31 mouse cellular contexts compared by ENCODE assay signal in genomic region chr1:92545929-92546328, GRCm38 (mm10). TPM values are rescaled to one million over a fixed set of nuclear protein-coding genes. Genes with fewer than 3 reads are reported as not detected.
"Had no signal": no experiment of that assay in that cellular context is flagged by ENCODE, and none has a peak within 500 bp of the region (broad histone marks: within the 10 kb centered on the region; RNA-seq: fewer than 3 reads in every experiment).

No protein-coding gene starts in this region.

- H3K9me3 ChIP-seq: limb, embryonic 13.5 days; liver, embryonic 12.5 days; liver, embryonic 15.5 days; lung, embryonic 15.5 days; megakaryocyte, embryonic 14.5 days; midbrain, embryonic 10.5 days; midbrain, embryonic 13.5 days; neural tube, embryonic 13.5 days had no signal

- H3K4me1 ChIP-seq: limb, embryonic 13.5 days; liver, embryonic 12.5 days; liver, embryonic 15.5 days; lung, embryonic 15.5 days; megakaryocyte, embryonic 14.5 days; midbrain, embryonic 10.5 days; midbrain, embryonic 13.5 days; neural tube, embryonic 13.5 days had no signal

- H3K36me3 ChIP-seq: limb, embryonic 13.5 days; liver, embryonic 12.5 days; liver, embryonic 15.5 days; lung, embryonic 15.5 days; midbrain, embryonic 10.5 days; midbrain, embryonic 13.5 days; neural tube, embryonic 13.5 days had no signal

- H3K4me3 ChIP-seq: limb, embryonic 13.5 days; liver, embryonic 12.5 days; liver, embryonic 15.5 days; lung, embryonic 15.5 days; megakaryocyte, embryonic 14.5 days; midbrain, embryonic 10.5 days; midbrain, embryonic 13.5 days; myocyte; neural tube, embryonic 13.5 days had no signal

- H3K9ac ChIP-seq: limb, embryonic 13.5 days; liver, embryonic 12.5 days; liver, embryonic 15.5 days; lung, embryonic 15.5 days; midbrain, embryonic 13.5 days; neural tube, embryonic 13.5 days had no signal

- DNase-seq: kidney, postnatal 14 days; kidney, postnatal 4 days; left cerebral cortex, postnatal 4 days; liver; lung, adult 18-20 months; lung, postnatal 10 days; lung, postnatal 36 days; thymus, adult 18-20 months; thymus, postnatal 36 days had no signal

- ATAC-seq: liver, embryonic 12.5 days; midbrain, embryonic 13.5 days; midbrain, embryonic 16.5 days had no signal

- H3K27me3 ChIP-seq: liver, embryonic 12.5 days; liver, embryonic 15.5 days; lung, embryonic 15.5 days; midbrain, embryonic 13.5 days; neural tube, embryonic 13.5 days had no signal

- H3K27ac ChIP-seq: limb, embryonic 13.5 days; liver, embryonic 12.5 days; liver, embryonic 15.5 days; lung, embryonic 15.5 days; midbrain, embryonic 10.5 days; midbrain, embryonic 13.5 days; neural tube, embryonic 13.5 days had no signal

- H3K4me2 ChIP-seq: limb, embryonic 13.5 days; liver, embryonic 12.5 days; liver, embryonic 15.5 days; lung, embryonic 15.5 days; midbrain, embryonic 13.5 days; neural tube, embryonic 13.5 days had no signal

RNA-seq across cellular contexts. Expression of gene Olfr1413, which starts 25.2 kb away (rescaled TPM):
- total RNA-seq: layer of hippocampus, adult 18-20 months; layer of hippocampus, postnatal 14 days; left cerebral cortex, adult 8-10 months; left cerebral cortex, postnatal 14 days; left cerebral cortex, postnatal 4 days; monocyte, adult 5-6 weeks; neutrophil, adult 5-6 weeks had no signal
- polyA plus RNA-seq: kidney, embryonic 16.5 days; limb, embryonic 13.5 days; liver, embryonic 12.5 days; liver, embryonic 15.5 days; lung, embryonic 15.5 days; midbrain, embryonic 10.5 days; midbrain, embryonic 13.5 days; midbrain, embryonic 16.5 days; myocyte; neural tube, embryonic 13.5 days; small intestine, adult 2 months; spleen, adult 2 months; stomach, embryonic 16.5 days; urinary bladder, adult 2 months had no signal

RNA-seq across cellular contexts. Expression of gene Olfr1414, which starts 27.5 kb away (rescaled TPM):
- total RNA-seq: layer of hippocampus, adult 18-20 months; layer of hippocampus, postnatal 14 days; left cerebral cortex, adult 8-10 months; left cerebral cortex, postnatal 14 days; left cerebral cortex, postnatal 4 days; monocyte, adult 5-6 weeks; neutrophil, adult 5-6 weeks had no signal
- polyA plus RNA-seq: kidney, embryonic 16.5 days; limb, embryonic 13.5 days; liver, embryonic 12.5 days; liver, embryonic 15.5 days; lung, embryonic 15.5 days; midbrain, embryonic 10.5 days; midbrain, embryonic 13.5 days; midbrain, embryonic 16.5 days; myocyte; neural tube, embryonic 13.5 days; small intestine, adult 2 months; spleen, adult 2 months; stomach, embryonic 16.5 days; testis, adult 2 months; urinary bladder, adult 2 months had no signal

RNA-seq across cellular contexts. Expression of gene Olfr1412, which starts 39.6 kb away (rescaled TPM):
- total RNA-seq: layer of hippocampus, adult 18-20 months; layer of hippocampus, postnatal 14 days; left cerebral cortex, adult 8-10 months; left cerebral cortex, postnatal 14 days; left cerebral cortex, postnatal 4 days; monocyte, adult 5-6 weeks; neutrophil, adult 5-6 weeks had no signal
- polyA plus RNA-seq: kidney, embryonic 16.5 days; limb, embryonic 13.5 days; liver, embryonic 12.5 days; liver, embryonic 15.5 days; lung, embryonic 15.5 days; midbrain, embryonic 10.5 days; midbrain, embryonic 13.5 days; midbrain, embryonic 16.5 days; myocyte; neural tube, embryonic 13.5 days; small intestine, adult 2 months; spleen, adult 2 months; stomach, embryonic 16.5 days; testis, adult 2 months; urinary bladder, adult 2 months had no signal

RNA-seq across cellular contexts. Expression of gene Olfr1411, which starts 48.3 kb away (rescaled TPM):
- total RNA-seq: layer of hippocampus, adult 18-20 months; layer of hippocampus, postnatal 14 days; left cerebral cortex, adult 8-10 months; left cerebral cortex, postnatal 14 days; left cerebral cortex, postnatal 4 days; monocyte, adult 5-6 weeks; neutrophil, adult 5-6 weeks had no signal
- polyA plus RNA-seq: kidney, embryonic 16.5 days; limb, embryonic 13.5 days; liver, embryonic 12.5 days; liver, embryonic 15.5 days; lung, embryonic 15.5 days; midbrain, embryonic 10.5 days; midbrain, embryonic 13.5 days; midbrain, embryonic 16.5 days; myocyte; neural tube, embryonic 13.5 days; small intestine, adult 2 months; spleen, adult 2 months; stomach, embryonic 16.5 days; testis, adult 2 months; urinary bladder, adult 2 months had no signal

RNA-seq across cellular contexts. Expression of gene Olfr1415, which starts 50.0 kb away (rescaled TPM):
- total RNA-seq: layer of hippocampus, adult 18-20 months; layer of hippocampus, postnatal 14 days; left cerebral cortex, adult 8-10 months; left cerebral cortex, postnatal 14 days; left cerebral cortex, postnatal 4 days; monocyte, adult 5-6 weeks; neutrophil, adult 5-6 weeks had no signal
- polyA plus RNA-seq: kidney, embryonic 16.5 days; limb, embryonic 13.5 days; liver, embryonic 12.5 days; liver, embryonic 15.5 days; lung, embryonic 15.5 days; midbrain, embryonic 10.5 days; midbrain, embryonic 13.5 days; midbrain, embryonic 16.5 days; myocyte; neural tube, embryonic 13.5 days; small intestine, adult 2 months; spleen, adult 2 months; stomach, embryonic 16.5 days; testis, adult 2 months; urinary bladder, adult 2 months had no signal
